Mouse (Mus musculus): ENCODE data around the gene Clmp. TPM values are rescaled to one million over a fixed set of nuclear protein-coding genes. Genes with fewer than 3 reads are reported as not detected.

Gene Clmp
- total and polyA plus RNA-seq, 3 experiments = 2.8 to 5.5 (median 4.4) TPM

DNA sequence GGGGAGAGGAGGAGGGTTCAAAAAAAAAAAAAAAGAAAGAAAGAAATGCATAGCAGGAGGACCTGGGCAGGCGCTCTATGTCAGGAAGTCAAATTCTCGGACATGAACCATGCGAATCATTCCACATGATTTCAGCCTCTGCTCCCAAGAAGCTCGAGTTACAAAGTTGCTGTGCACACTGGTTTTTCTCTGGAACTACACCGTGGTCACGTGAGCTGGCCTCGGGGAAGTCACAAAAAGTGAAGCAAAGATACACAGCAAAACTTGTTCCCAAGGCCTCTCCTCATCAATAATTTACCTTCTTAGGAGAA lies 32.1 kb downstream of the Clmp start:
- TF ChIP-seq POLR2A (IDR thresholded peaks at IDR 0.05; ENCODE audit: insufficient read depth, low read depth, low read length) (no peak), CTCF (IDR thresholded peaks at IDR 0.05) (no peak), EP300 (IDR thresholded peaks at IDR 0.05; ENCODE audit: insufficient read depth, low read depth, low read length) (no peak)
- intact Hi-C loops (cut with DNase I) = no loop called here
- Histone ChIP-seq H3K4me1 (ENCODE audit: control insufficient read depth, insufficient read depth, low read length) (no peaks in the 10 kb centered on the region), H3K36me3 (ENCODE audit: control insufficient read depth, insufficient read depth, low read length) (no peaks in the 10 kb centered on the region), H3K27me3 (ENCODE audit: control insufficient read depth, insufficient read depth, low read length) (no peaks in the 10 kb centered on the region), H3K27ac (no peak overlapping the region), H3K79me2 (replicated peaks; ENCODE audit: control insufficient read depth, insufficient read depth, low read length) (no peaks in the 10 kb centered on the region), H3K4me3 (no peak overlapping the region), H3K9ac (ENCODE audit: low read depth, low read length) (no peak overlapping the region)
- no peak for DNase-seq
- WGBS = 37% methylated on average over 7 of the region's 7 CpGs

DNA sequence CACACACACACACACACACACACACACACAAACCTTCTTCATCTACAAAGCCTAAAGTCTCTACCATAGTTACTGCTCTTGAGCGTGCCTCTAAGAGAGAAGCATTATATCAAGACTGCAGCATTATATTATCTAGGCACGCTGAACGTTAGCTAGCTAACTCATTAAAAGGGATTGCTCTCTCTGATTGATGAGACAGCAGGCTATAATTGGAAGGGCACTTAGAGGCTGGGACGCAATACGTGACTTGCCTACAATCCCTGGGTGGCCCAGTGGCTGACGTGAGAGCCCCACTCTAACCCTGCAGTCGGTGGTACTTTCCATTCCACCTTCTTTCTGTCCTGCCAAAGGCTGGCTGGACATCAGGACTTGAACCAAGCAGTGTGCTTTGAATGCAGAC lies 35.1 kb downstream of the Clmp start:
- Histone ChIP-seq H3K36me3 (ENCODE audit: control insufficient read depth, insufficient read depth, low read length) (no peaks in the 10 kb centered on the region), H3K4me3 (no peak overlapping the region), H3K79me2 (replicated peaks; ENCODE audit: control insufficient read depth, insufficient read depth, low read length) (no peaks in the 10 kb centered on the region), H3K4me1 (ENCODE audit: control insufficient read depth, insufficient read depth, low read length) (no peaks in the 10 kb centered on the region), H3K9ac (ENCODE audit: low read depth, low read length) (no peak overlapping the region), H3K27ac (no peak overlapping the region), H3K27me3 (ENCODE audit: control insufficient read depth, insufficient read depth, low read length) (no peaks in the 10 kb centered on the region)
- no peak for TF ChIP-seq POLR2A (IDR thresholded peaks at IDR 0.05; ENCODE audit: insufficient read depth, low read depth, low read length)
- intact Hi-C loops (cut with DNase I) = no loop called here
- no peak for DNase-seq
- 85% methylated on average over 7 of the region's 7 CpGs for WGBS

DNA sequence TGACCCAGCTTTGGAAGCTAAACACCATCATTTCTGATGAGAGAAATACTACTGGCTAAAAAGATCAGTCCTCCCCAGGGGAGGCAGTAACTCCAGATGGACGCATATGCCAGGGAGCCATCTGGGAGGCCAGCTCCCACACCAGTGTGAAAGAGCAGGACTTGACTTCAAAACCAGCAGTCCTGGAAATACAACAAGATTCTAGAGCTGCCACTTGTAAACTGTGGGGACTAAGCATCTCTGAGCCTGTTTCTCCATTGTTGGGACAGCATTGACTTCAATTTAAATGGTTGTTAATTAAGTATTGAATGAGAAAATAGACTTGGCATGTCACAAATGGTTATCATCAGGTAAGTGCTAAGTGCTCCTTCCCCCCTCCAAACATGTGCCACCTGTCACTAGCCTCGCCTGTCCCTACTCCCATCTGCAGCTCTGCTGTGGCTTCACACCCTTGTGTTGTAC lies 37.6 kb downstream of the Clmp start:
- intact Hi-C loops (cut with DNase I) = no loop called here
- 65% methylated on average over 2 of the region's 2 CpGs for WGBS
- peak in 1 of 2 experiments; percentile 16 for DNase-seq

DNA sequence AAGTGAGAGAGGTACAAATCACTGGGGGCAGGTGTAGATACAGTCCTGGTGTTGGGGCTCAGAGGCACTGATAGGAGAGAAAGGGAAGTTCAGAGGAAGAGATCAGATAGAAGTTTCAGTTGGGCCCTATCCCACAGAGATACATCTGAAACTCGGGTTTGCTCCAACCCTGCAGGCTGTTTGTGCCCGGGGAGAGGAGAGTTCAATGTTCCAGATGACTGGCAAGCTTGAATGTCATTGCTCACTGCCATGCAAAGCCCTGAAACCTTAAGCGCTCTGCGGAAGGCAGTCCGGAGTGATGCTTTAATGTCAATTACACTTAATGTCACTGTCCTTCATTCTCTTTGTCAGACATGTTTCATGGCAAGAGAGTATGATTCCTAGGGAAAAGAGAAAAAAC lies 39.2 kb downstream of the Clmp start:
- H3K36me3 ChIP-seq (ENCODE audit: control insufficient read depth, insufficient read depth, low read length) = no peaks in the 10 kb centered on the region
- intact Hi-C loops (cut with DNase I) = no loop called here

More for the DNA sequence above, 37.6 kb downstream of the Clmp start:
- H3K9ac ChIP-seq (ENCODE audit: low read depth, low read length) = no peak overlapping the region
- no peaks in the 10 kb centered on the region for H3K79me2 ChIP-seq (replicated peaks; ENCODE audit: control insufficient read depth, insufficient read depth, low read length)
- H3K4me3 ChIP-seq = no peak overlapping the region
- H3K27ac ChIP-seq = no peak overlapping the region
- H3K4me1 ChIP-seq (ENCODE audit: control insufficient read depth, insufficient read depth, low read length) = no peaks in the 10 kb centered on the region
- TF ChIP-seq CTCF (IDR thresholded peaks at IDR 0.05) = no peak
- TF ChIP-seq EP300 (IDR thresholded peaks at IDR 0.05; ENCODE audit: insufficient read depth, low read depth, low read length) = no peak
- TF ChIP-seq POLR2A (IDR thresholded peaks at IDR 0.05; ENCODE audit: insufficient read depth, low read depth, low read length) = no peak
- no peaks in the 10 kb centered on the region for H3K36me3 ChIP-seq (ENCODE audit: control insufficient read depth, insufficient read depth, low read length)
- H3K27me3 ChIP-seq (ENCODE audit: control insufficient read depth, insufficient read depth, low read length) = no peaks in the 10 kb centered on the region

DNA sequence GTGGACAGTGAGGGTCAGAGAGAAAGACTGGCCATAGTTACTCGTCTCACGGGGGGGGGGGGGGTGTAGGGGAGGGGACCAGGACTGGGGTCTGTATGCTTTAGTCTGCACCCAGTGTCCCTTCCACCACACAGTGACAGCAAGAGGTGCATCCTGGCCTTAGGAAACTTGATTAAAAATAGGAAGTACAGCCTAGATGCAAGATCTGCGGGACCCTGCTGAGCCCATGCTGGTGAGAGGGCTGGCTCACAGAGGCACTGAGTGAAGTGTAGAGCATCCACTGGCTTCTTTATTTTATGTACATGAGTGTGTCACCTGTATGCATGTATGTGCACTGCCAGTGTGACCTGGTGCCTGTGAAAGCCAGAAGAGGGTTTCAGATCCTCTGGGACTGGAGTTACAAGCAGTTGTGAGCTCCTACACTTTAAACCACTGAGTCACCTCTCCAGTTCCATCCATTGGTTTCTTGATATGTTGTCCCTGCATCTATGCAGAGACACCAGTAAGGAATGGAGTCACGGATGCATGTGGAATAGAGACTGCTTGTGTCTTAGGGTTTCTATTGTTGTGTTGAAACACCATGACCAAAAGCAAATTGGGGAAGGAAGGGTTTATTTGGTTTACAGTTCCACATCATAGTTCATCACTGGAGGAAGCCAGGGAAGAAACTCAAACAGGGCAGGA lies 41.5 kb downstream of the Clmp start:
- 76% methylated on average over 4 of the region's 4 CpGs for WGBS
- H3K27ac ChIP-seq = no peak overlapping the region
- H3K27me3 ChIP-seq (ENCODE audit: control insufficient read depth, insufficient read depth, low read length) = no peaks in the 10 kb centered on the region
- H3K36me3 ChIP-seq (ENCODE audit: control insufficient read depth, insufficient read depth, low read length) = no peaks in the 10 kb centered on the region
- TF ChIP-seq CTCF (IDR thresholded peaks at IDR 0.05) (no peak), POLR2A (IDR thresholded peaks at IDR 0.05; ENCODE audit: insufficient read depth, low read depth, low read length) (no peak)
- no peak overlapping the region for H3K4me3 ChIP-seq
- H3K79me2 ChIP-seq (replicated peaks; ENCODE audit: control insufficient read depth, insufficient read depth, low read length) = no peaks in the 10 kb centered on the region
- intact Hi-C loops (cut with DNase I) = no loop called here
- DNase-seq = no peak
- no peak overlapping the region for H3K9ac ChIP-seq (ENCODE audit: low read depth, low read length)
- H3K4me1 ChIP-seq (ENCODE audit: control insufficient read depth, insufficient read depth, low read length) = no peaks in the 10 kb centered on the region

More for the DNA sequence above, 39.2 kb downstream of the Clmp start:
- DNase-seq = no peak
- H3K4me1 ChIP-seq (ENCODE audit: control insufficient read depth, insufficient read depth, low read length) = no peaks in the 10 kb centered on the region
- WGBS = 84% methylated on average over 5 of the region's 5 CpGs
- TF ChIP-seq POLR2A (IDR thresholded peaks at IDR 0.05; ENCODE audit: insufficient read depth, low read depth, low read length) = no peak
- TF ChIP-seq CTCF (IDR thresholded peaks at IDR 0.05) = no peak
- TF ChIP-seq EP300 (IDR thresholded peaks at IDR 0.05; ENCODE audit: insufficient read depth, low read depth, low read length) = no peak
- no peak overlapping the region for H3K4me3 ChIP-seq
- no peaks in the 10 kb centered on the region for H3K27me3 ChIP-seq (ENCODE audit: control insufficient read depth, insufficient read depth, low read length)
- no peak overlapping the region for H3K9ac ChIP-seq (ENCODE audit: low read depth, low read length)
- H3K79me2 ChIP-seq (replicated peaks; ENCODE audit: control insufficient read depth, insufficient read depth, low read length) = no peaks in the 10 kb centered on the region
- H3K27ac ChIP-seq = no peak overlapping the region

DNA sequence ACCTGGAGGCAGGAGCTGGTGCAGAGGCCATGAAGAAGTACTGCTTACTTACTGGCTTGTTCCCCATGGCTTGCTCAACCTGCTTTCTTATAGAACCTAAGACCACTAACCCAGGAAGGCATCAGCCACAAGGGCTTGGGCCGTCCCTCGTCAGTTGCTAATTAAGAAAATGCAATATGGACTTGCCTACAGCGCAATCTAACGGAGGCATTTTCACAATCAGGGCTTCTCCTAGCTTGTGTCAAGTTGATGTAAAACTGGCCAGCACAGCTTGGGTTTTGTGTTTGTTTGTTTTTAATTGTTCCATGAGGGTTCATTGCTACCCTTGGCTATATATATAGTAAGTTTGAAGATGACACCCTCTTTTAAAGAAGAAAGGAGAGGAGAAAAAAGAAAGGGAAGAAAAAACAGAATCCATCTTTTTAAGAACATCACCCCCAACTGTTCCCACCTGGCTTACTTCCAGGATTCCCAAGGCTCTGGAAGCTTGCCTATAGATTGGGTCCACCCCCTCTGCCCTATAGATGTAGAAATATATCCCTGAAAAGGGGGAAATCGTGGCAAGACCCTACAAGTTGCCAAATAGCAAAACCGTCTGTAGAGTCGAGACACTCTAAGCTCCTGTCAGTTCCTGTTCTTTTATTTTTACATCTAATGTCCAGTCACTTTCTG lies 42.2 kb downstream of the Clmp start:
- WGBS = 82% methylated on average over 7 of the region's 7 CpGs
- H3K27me3 ChIP-seq (ENCODE audit: control insufficient read depth, insufficient read depth, low read length) = no peaks in the 10 kb centered on the region
- H3K9ac ChIP-seq (ENCODE audit: low read depth, low read length) = no peak overlapping the region
- no peak overlapping the region for H3K27ac ChIP-seq
- no peaks in the 10 kb centered on the region for H3K36me3 ChIP-seq (ENCODE audit: control insufficient read depth, insufficient read depth, low read length)
- H3K4me1 ChIP-seq (ENCODE audit: control insufficient read depth, insufficient read depth, low read length) = no peaks in the 10 kb centered on the region
- H3K4me3 ChIP-seq = no peak overlapping the region
- intact Hi-C loops (cut with DNase I) = no loop called here
- TF ChIP-seq CTCF (IDR thresholded peaks at IDR 0.05) = no peak
- no peak for TF ChIP-seq POLR2A (IDR thresholded peaks at IDR 0.05; ENCODE audit: insufficient read depth, low read depth, low read length)
- no peak for TF ChIP-seq EP300 (IDR thresholded peaks at IDR 0.05; ENCODE audit: insufficient read depth, low read depth, low read length)
- H3K79me2 ChIP-seq (replicated peaks; ENCODE audit: control insufficient read depth, insufficient read depth, low read length) = no peaks in the 10 kb centered on the region
- DNase-seq = no peak
